12 mouse cellular contexts compared by ENCODE assay signal in the genomic region with DNA sequence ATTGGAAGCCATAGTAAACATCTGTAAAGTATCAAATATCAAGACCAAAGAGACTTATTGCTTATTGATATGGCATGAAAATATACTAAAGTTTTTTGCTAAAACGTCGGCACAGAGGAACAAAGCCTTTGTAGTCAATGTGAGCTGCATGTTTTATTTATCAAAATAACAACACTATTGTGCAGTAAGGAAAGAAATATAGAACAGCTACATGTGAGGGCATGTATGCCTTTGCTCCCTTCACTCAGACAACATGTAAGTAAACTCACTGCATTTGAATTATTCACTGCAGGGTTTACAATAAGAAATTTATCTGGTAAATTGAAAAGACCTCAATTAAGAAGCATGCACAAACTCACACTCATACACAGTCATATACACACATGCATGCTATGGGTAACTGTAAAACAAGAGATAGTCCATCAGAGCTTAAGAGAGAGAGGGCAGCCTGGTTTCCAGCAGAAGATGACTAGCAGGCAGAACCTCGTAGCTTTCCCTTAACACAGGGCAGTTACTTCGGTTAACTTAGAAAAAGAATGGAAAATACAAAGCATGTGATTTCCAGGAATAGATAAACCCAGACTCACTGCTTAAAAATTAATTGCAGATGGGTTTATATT.
DNase-seq lines count a peak whose midpoint lies in the region; ATAC-seq and TF ChIP-seq lines count a peak whose summit lies in the region.
"Had no signal": no experiment of that assay in that cellular context is flagged by ENCODE, and none has a peak within 500 bp of the region (broad histone marks: within the 10 kb centered on the region; RNA-seq: fewer than 3 reads in every experiment).

No protein-coding gene starts in this region.

- no peak for TF ChIP-seq CTCF in left cerebral cortex, adult 2 months (IDR thresholded peaks at IDR 0.05)

- intact Hi-C loops in left cerebral cortex, adult 2 months (cut with DNase I): no loop called here
- intact Hi-C loops in gastrocnemius, postnatal 36 days (cut with DNase I): no loop called here

- no peaks in the 10 kb centered on the region for H3K9me3 ChIP-seq in forebrain, embryonic 11.5 days (ENCODE audit: control insufficient read depth, low read length)
- no peaks in the 10 kb centered on the region for H3K9me3 ChIP-seq in hindbrain, embryonic 16.5 days (ENCODE audit: control insufficient read depth, low read length)
- no peaks in the 10 kb centered on the region for H3K9me3 ChIP-seq in neural tube, embryonic 12.5 days

- DNase-seq in left cerebral cortex, adult 2 months (ENCODE audit: extremely low spot score in 1 of 2, low spot score in 2 of 2): no peak
- no peak for DNase-seq in left cerebral cortex, adult 18-20 months (ENCODE audit: low spot score in 2 of 2)
- no peak for DNase-seq in forebrain, embryonic 11.5 days (ENCODE audit: low spot score)
- DNase-seq in gastrocnemius, postnatal 36 days: no peak
- no peak for DNase-seq in left cerebral cortex, adult 9 months (ENCODE audit: low spot score in 2 of 2)
- DNase-seq in adrenal gland, adult 18-20 months (ENCODE audit: low spot score in 2 of 2): no peak
- DNase-seq: cerebellum, adult 11 months; heart, postnatal 10 days; lung, adult 2 months; thymus, postnatal 36 days had no signal

- peak overlapping the region; percentile 87 for H3K27ac ChIP-seq in left cerebral cortex, adult 2 months
- peak overlapping the region; percentile 48 for H3K27ac ChIP-seq in forebrain, embryonic 11.5 days (ENCODE audit: low read depth, low read length)
- peak overlapping the region; percentile 89 for H3K27ac ChIP-seq in hindbrain, embryonic 16.5 days (ENCODE audit: low read depth, low read length)
- peak overlapping the region; percentile 63 for H3K27ac ChIP-seq in neural tube, embryonic 12.5 days

- peak overlapping the region; percentile 54 for H3K9ac ChIP-seq in forebrain, embryonic 11.5 days (ENCODE audit: low read length)
- peak overlapping the region; percentile 70 for H3K9ac ChIP-seq in hindbrain, embryonic 16.5 days (ENCODE audit: low read depth, low read length)
- H3K9ac ChIP-seq in neural tube, embryonic 12.5 days: peak overlapping the region; percentile 74

- 37% methylated on average over 4 of the region's 4 CpGs for WGBS in forebrain, embryonic 11.5 days
- WGBS in hindbrain, embryonic 16.5 days: 5% methylated on average over 4 of the region's 4 CpGs
- WGBS in neural tube, embryonic 12.5 days: 13% methylated on average over 4 of the region's 4 CpGs

- H3K4me1 ChIP-seq in forebrain, embryonic 11.5 days (replicated peaks; ENCODE audit: control insufficient read depth, insufficient read depth, low read length): peaks cover 14% of the 10 kb centered on the region
- H3K4me1 ChIP-seq in hindbrain, embryonic 16.5 days (ENCODE audit: control insufficient read depth, insufficient read depth, low read depth, low read length): no peaks in the 10 kb centered on the region
- H3K4me1 ChIP-seq in neural tube, embryonic 12.5 days: no peaks in the 10 kb centered on the region

- peak overlapping the region; percentile 49 for H3K4me2 ChIP-seq in forebrain, embryonic 11.5 days (ENCODE audit: low read depth, low read length, severe bottlenecking)
- H3K4me2 ChIP-seq in hindbrain, embryonic 16.5 days (ENCODE audit: low read length): peak overlapping the region; percentile 61
- H3K4me2 ChIP-seq in neural tube, embryonic 12.5 days (replicated peaks): peak overlapping the region; percentile 65

- peak overlapping the region; percentile 43 for H3K4me3 ChIP-seq in left cerebral cortex, adult 2 months
- peak overlapping the region; percentile 28 for H3K4me3 ChIP-seq in forebrain, embryonic 11.5 days (ENCODE audit: low read depth, low read length)
- H3K4me3 ChIP-seq in hindbrain, embryonic 16.5 days (ENCODE audit: low read length): peak overlapping the region; percentile 47
- H3K4me3 ChIP-seq in neural tube, embryonic 12.5 days: peak overlapping the region; percentile 43

- no peaks in the 10 kb centered on the region for H3K27me3 ChIP-seq in forebrain, embryonic 11.5 days (ENCODE audit: control insufficient read depth, insufficient read depth, low read length)
- H3K27me3 ChIP-seq in hindbrain, embryonic 16.5 days (replicated peaks; ENCODE audit: control insufficient read depth, insufficient read depth, low read length): no peaks in the 10 kb centered on the region
- no peaks in the 10 kb centered on the region for H3K27me3 ChIP-seq in neural tube, embryonic 12.5 days (replicated peaks)

- no peaks in the 10 kb centered on the region for H3K36me3 ChIP-seq in forebrain, embryonic 11.5 days (ENCODE audit: control insufficient read depth, insufficient read depth, low read length)
- H3K36me3 ChIP-seq in hindbrain, embryonic 16.5 days (ENCODE audit: control insufficient read depth, insufficient read depth, low read length): no peaks in the 10 kb centered on the region
- H3K36me3 ChIP-seq in neural tube, embryonic 12.5 days: no peaks in the 10 kb centered on the region

- ATAC-seq in forebrain, embryonic 11.5 days (replicated peaks; ENCODE audit: low FRiP score): no peak
- ATAC-seq in hindbrain, embryonic 16.5 days: no peak
- no peak for ATAC-seq in neural tube, embryonic 12.5 days (ENCODE audit: low FRiP score, low read depth)
